Mouse (Mus musculus) lung, embryonic 14.5 days (tissue): ENCODE data around the gene Bnip3. TPM values are rescaled to one million over a fixed set of nuclear protein-coding genes. Genes with fewer than 3 reads are reported as not detected.
A peak's percentile ranks its signal among the peaks of the same experiment; 100 is the strongest.

Source experiments
- ATAC-seq: fragments of 200-750 bp; cut with Nextera tagmentation; 2 replicates; pipeline ENCODE4 v1.8.0; 2017; ENCODE audit warnings: mild to moderate bottlenecking, moderate TSS enrichment, moderate library complexity; ENCODE audit not compliant: insufficient read depth
- DNase-seq: peaks from one replicate; pipeline ENCODE4 v3.0.0-alpha.2; 2015
- H3K27ac ChIP-seq: fragments of 300-500 bp; sonication (generic); 2 replicates; pipeline ENCODE4 v1.5.1; 2014; ENCODE audit warnings: low read depth, mild to moderate bottlenecking, moderate library complexity
- H3K27me3 ChIP-seq: fragments of 300-500 bp; sonication (generic); 2 replicates; pipeline ENCODE4 v1.6.1; 2014; ENCODE audit warnings: low read length, control low read depth; ENCODE audit not compliant: insufficient read depth
- H3K36me3 ChIP-seq: fragments of 300-500 bp; sonication (generic); 2 replicates; pipeline ENCODE4 v1.6.1; 2014; ENCODE audit warnings: control low read depth; ENCODE audit not compliant: insufficient read depth
- H3K4me1 ChIP-seq: fragments of 300-500 bp; sonication (generic); 2 replicates; pipeline ENCODE4 v1.6.1; 2014; ENCODE audit warnings: antibody characterized with exemption, control low read depth; ENCODE audit not compliant: insufficient read depth
- H3K4me2 ChIP-seq: fragments of 300-500 bp; sonication (generic); 2 replicates; pipeline ENCODE4 v1.6.1; 2014; ENCODE audit warnings: mild to moderate bottlenecking
- H3K4me3 ChIP-seq: fragments of 300-500 bp; sonication (generic); 2 replicates; pipeline ENCODE4 v1.5.1; 2014; ENCODE audit warnings: low read depth, low read length
- H3K9ac ChIP-seq: fragments of 300-500 bp; sonication (generic); 2 replicates; pipeline ENCODE4 v1.6.1; 2014
- H3K9me3 ChIP-seq: fragments of 300-500 bp; sonication (generic); 2 replicates; pipeline ENCODE4 v1.6.1; 2016; ENCODE audit warnings: low read depth, low read length, control low read depth
- CTCF ChIP-seq: IDR thresholded peaks from 2 replicates; pipeline ENCODE4 v1.5.1; 2016; ENCODE audit warnings: antibody characterized with exemption, low read depth
- WGBS: fragments of 180-500 bp; shearing (Covaris S2); extraction: QIAGEN DNeasy Blood & Tissue Kit; methylation state at CpG from one replicate; pipeline ENCODE4 v1.1.7; 2014; 5-methylcytosine and 5-hydroxymethylcytosine counted together
- polyA plus RNA-seq: library from polyadenylated mRNA; unstranded; fragments of >200 nt; fragmentation: Nextera tagmentation; extraction: Ambion mirVana; gene quantifications from 2 replicates; pipeline ENCODE4 v1.2.1, GENCODE M21; 2014

The Bnip3 gene
- polyA plus RNA-seq, 1 experiment from 2014 or later: 76.5 TPM

DNA sequence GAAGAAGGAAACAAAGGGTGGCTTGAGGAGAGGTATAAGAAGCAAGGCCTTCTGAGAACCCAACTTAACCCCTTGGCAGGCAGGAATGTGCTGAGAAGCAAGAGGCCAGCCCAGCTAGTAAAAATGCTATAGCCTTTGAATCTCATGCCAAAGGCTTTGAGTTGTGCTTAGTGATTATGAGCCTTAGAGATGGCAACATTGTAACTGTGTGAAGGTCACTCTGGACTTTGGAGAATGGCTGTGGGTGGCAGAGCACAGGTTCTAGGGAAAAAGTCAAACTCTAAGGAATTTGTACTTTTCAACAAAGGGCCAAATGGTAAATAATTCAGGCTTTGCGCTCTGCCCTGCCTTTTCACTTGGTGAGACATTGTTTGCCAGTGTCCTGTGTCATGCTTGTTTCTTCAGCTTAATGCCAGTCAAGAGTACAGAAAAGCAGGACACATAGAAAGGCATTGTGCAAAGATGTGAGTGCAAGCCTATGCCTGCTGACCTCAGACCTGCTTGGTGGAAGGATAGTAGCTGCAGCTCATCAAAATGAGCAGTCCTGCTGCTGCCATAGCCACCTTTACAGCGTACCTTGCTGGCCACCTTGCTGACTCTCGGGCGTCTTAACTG is 55.8 kb downstream of the Bnip3 start:
- Histone ChIP-seq H3K9me3 (no peaks in the 10 kb centered on the region), H3K9ac (no peak overlapping the region), H3K4me3 (no peak overlapping the region), H3K36me3 (peaks cover 62% of the 10 kb centered on the region), H3K4me2 (no peak overlapping the region), H3K27ac (no peak overlapping the region), H3K4me1 (no peaks in the 10 kb centered on the region), H3K27me3 (no peaks in the 10 kb centered on the region)
- 88% methylated on average over 4 of the region's 4 CpGs for WGBS
- no peak for TF ChIP-seq CTCF
- DNase-seq (no peak), ATAC-seq (no peak)

DNA sequence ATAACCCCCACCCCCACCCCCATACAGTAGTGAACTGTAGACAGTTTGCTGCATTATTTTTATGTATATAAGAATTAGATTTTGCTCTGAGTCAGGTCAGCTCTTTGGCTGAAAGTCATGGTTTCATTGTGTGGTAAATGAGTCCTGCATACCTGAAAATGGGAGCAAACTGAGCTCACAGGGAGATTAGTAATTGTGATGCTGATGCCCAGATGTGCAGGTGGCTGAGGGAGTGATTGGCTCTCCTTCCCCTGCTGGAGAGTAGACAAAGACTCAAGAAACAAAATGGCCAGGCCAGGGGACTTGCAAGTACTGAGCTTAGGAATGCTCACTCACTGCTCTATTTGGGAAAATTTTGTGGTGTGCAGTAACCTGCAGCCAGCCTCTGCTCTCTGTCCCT is 59.2 kb downstream of the Bnip3 start:
- H3K4me1 ChIP-seq: 0 out of 2 replicates have a peak, but pooled peaks cover 4% of the 10 kb centered on the region
- TF ChIP-seq CTCF: no peak
- 0 out of 2 replicates have a peak overlapping the region, but pooled peaks have one; percentile 9 for H3K9ac ChIP-seq
- no peak for DNase-seq
- H3K36me3 ChIP-seq: peaks cover 53% of the 10 kb centered on the region
- H3K27ac ChIP-seq: no peak overlapping the region
- no peak for ATAC-seq
- H3K27me3 ChIP-seq: no peaks in the 10 kb centered on the region
- H3K4me3 ChIP-seq: no peak overlapping the region
- no peak overlapping the region for H3K4me2 ChIP-seq
- no peaks in the 10 kb centered on the region for H3K9me3 ChIP-seq

- Histone ChIP-seq H3K4me3 (peak overlapping the region; percentile 97), H3K9ac (peak overlapping the region; percentile 98; the same call in 1 of the 2 replicates), H3K27me3 (no peaks in the 10 kb centered on the region), H3K4me2 (peak overlapping the region; percentile 92), H3K27ac (no peak overlapping the region), H3K9me3 (no peaks in the 10 kb centered on the region), H3K36me3 (peaks cover 40% of the 10 kb centered on the region), H3K4me1 (0 out of 2 replicates have a peak, but pooled peaks cover 5% of the 10 kb centered on the region)
- WGBS: 80% methylated on average over 7 of the region's 7 CpGs
- DNase-seq: no peak
- ATAC-seq: no peak
- no peak for TF ChIP-seq CTCF
Measured at GRCm38 (mm10) chr7:138848028-138848920, 61.0 kb downstream of the Bnip3 start.

GRCm38 (mm10) chr7:138847316-138848027 is 61.8 kb downstream of the Bnip3 start:
- Histone ChIP-seq H3K4me1 (0 out of 2 replicates have a peak, but pooled peaks cover 5% of the 10 kb centered on the region), H3K4me3 (peak overlapping the region; percentile 97), H3K27ac (no peak overlapping the region), H3K36me3 (peaks cover 32% of the 10 kb centered on the region), H3K9ac (peak overlapping the region; percentile 98), H3K4me2 (peak overlapping the region; percentile 92), H3K27me3 (no peaks in the 10 kb centered on the region), H3K9me3 (no peaks in the 10 kb centered on the region)
- DNase-seq: no peak
- WGBS: 35% methylated on average over 13 of the region's 13 CpGs
- no peak for TF ChIP-seq CTCF
- ATAC-seq: no peak

DNA sequence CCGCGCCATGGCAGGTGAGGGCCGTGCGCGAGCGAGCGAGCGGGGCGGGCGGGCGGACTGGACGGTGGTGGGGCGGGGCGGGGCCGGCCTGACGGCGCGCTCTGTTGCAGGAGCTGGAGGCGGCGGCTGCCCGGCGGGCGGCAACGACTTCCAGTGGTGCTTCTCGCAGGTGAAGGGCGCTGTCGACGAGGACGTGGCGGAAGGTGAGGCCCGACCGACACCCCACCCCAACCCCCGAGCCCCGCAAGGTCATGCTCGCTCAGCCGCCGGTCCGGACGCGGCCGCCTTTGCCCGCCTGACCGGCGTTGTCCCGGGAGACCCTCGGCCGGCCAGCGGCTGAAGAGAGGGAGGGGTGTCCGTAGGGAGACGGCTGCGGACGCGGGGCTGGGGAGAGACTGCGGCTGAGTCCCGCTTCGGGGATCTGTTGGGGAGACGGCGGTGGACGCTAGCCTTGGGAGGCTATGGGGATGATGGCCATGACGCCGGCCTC is 62.8 kb downstream of the Bnip3 start:
- WGBS: under 1% methylated on average over 48 of the region's 61 CpGs
- DNase-seq (no peak), ATAC-seq (peak; percentile 79)
- H3K36me3 ChIP-seq: peaks cover 23% of the 10 kb centered on the region
- H3K4me3 ChIP-seq: peak overlapping the region; percentile 97
- H3K9ac ChIP-seq: peak overlapping the region; percentile 98
- peak overlapping the region; percentile 92 for H3K4me2 ChIP-seq
- H3K4me1 ChIP-seq: 0 out of 2 replicates have a peak, but pooled peaks cover 5% of the 10 kb centered on the region
- H3K27ac ChIP-seq: peak overlapping the region; percentile 92
- no peaks in the 10 kb centered on the region for H3K27me3 ChIP-seq
- TF ChIP-seq CTCF: no peak
- no peaks in the 10 kb centered on the region for H3K9me3 ChIP-seq

DNA sequence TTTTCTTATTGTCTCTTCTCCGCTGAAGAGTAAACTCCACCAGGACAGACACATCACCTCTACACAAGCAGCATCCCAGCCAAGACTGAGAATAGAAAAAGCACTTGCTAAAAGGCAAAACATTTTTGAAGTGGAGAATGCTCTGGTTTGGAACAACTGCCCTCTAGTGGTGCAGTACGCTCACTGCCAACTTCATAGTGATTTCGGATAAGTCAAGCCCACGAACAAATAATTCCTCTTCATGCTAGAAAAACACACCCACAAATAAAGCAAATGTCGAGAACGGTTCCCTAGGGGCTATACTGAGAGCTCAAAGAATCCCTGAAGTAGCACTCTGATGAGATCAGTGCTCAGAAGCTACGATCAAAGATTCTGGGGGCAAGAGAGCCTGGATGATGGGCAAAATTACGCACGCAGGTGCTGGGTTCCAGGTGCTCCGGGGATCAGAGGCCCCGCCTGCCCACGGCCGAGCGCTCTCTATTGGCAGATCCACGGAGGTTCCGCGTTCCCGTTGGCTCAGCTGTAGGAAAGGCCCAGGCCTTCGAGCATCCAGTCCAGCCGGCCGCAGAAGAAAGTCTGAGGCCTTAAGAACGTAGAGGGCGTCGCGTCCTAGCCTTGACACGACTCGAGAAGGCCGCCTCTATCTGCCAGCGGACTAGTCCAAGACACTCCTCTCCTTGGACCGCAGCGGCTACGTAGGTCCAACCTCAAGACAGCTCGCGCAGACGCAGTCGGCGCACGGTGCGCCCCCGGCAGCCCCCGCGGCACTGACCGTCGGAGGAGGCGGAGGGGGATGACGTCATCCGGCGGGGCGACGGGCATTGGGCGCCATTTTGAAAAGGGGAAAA is 63.6 kb downstream of the Bnip3 start, which contains the start of the genes Ppp2r2d and Mapk1ip1:
Ppp2r2d (plus strand) TSS at position 536 of the 848 bp plus-strand sequence.
Mapk1ip1 (minus strand) TSS at position 730 of the 848 bp plus-strand sequence.
- Histone ChIP-seq H3K9ac (peak within 1 kb of the TSS; percentile 98), H3K36me3 (peaks cover 20% of the 10 kb centered on the region; the same call in 1 of the 2 replicates), H3K9me3 (no peaks in the 10 kb centered on the region), H3K4me2 (peak within 1 kb of the TSS; percentile 92), H3K27ac (peak within 1 kb of the TSS; percentile 92), H3K4me1 (0 out of 2 replicates have a peak, but pooled peaks cover 5% of the 10 kb centered on the region), H3K27me3 (no peaks in the 10 kb centered on the region), H3K4me3 (peak within 1 kb of the TSS; percentile 97)
- DNase-seq (peak; percentile 99), ATAC-seq (peak; percentile 97)
- peak; percentile 86 for TF ChIP-seq CTCF
- WGBS: under 1% methylated on average over 51 of the region's 51 CpGs
